Mouse (Mus musculus) CD4-positive, CD25-positive, alpha-beta regulatory T cell, adult 4 months (primary cell): ENCODE measurements around the gene Spa17. TPM values are rescaled to one million over a fixed set of nuclear protein-coding genes. Genes with fewer than 3 reads are reported as not detected.

Experiments
- ATAC-seq: one replicate; pipeline ENCODE4 v1.8.0; 2017
- polyA plus RNA-seq, 2 experiments: library from polyadenylated mRNA; unstranded; fragments of 100-300 nt; shearing (Covaris generic); gene quantifications; one replicate each; pipeline ENCODE4 v1.2.1; 2017

Gene Spa17
- polyA plus RNA-seq, 2 experiments from 2014 or later, result 0.97 TPM; not detected in 1

DNA sequence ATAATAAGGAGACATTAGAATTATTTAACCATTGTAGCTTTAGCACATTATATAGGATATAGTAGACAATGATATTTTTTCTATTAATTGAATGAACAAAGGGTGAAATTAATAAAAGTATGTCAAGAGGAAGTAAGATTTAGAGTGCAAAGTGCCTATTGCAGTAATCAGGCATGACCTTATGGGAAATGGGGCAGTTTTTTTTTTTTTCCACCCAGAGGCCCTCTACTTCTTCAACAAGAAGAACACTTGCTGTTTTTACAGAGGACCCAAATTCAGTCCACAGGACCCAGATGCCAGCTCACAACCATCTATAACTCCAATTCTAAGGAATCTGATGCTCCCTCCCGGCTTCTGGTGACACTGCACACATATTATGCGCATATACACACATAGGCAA is 52.9 kb downstream of the Spa17 start:
- no peak for ATAC-seq

DNA sequence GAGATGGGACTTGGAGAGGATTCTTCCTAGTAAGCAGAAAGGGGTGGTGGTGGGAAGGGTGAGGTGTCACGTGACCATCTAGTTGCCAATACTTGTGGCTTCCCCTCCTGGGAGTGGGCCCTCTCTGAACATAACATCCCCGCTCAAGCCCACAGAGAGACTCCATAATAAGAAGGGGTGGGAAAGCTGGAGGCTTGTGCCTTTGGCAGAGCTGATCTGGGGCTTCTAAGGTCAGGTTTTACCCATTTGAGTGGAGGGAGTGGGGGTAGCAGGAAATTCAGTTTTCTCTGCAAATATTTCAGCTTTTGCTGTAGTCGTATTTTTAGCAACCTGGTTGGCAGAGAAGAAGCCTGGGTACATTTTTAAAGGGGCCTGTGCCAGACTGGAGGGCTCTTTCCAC is 57.2 kb downstream of the Spa17 start:
- no peak for ATAC-seq

DNA sequence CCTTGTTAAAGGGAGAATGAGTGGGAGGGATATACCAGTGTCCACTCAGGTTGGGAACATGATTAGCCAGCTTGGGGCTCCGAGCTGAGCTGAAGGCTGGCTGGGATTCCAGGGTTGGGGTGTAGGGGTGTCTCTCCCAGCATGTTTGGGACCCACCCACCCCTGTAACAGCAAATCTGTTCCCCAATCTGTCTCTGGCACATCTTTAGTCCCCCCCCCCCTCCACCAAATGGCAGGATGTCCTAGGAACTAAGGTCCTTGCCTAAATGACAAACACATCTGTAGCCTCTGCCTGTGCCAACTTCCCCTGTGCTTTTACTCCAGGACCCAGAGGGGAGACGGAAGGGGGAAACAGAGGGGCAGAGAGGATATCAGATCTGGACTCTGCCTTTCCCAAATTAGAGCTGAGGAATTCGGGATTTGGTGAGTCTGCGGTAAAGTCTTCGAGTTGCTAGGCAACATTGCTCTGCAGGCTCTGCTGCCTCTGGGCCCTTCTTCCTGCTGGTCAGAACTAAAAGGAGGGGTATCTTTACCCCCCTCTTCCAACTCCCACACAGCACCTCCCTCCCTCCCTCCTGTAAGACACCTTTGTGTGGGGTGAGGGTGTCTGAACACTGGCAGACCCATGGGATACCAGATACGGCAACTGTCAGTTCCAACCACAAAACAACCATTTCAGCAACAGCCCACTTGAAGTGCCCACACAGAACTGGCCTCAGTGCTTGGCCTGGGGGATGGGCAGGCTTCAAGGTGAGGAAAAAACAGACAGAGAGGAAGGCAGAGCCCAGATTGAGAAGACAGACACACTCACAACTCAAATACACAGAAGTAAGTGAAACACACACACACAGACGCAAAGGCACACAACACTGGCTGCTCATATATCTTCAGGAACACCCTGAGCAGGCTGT is 58.4 kb downstream of the Spa17 start, which contains the start of gene Siae:
TSS of gene Siae (plus strand) at position 861 of the 911 bp plus-strand sequence.
- ATAC-seq, result no peak

DNA sequence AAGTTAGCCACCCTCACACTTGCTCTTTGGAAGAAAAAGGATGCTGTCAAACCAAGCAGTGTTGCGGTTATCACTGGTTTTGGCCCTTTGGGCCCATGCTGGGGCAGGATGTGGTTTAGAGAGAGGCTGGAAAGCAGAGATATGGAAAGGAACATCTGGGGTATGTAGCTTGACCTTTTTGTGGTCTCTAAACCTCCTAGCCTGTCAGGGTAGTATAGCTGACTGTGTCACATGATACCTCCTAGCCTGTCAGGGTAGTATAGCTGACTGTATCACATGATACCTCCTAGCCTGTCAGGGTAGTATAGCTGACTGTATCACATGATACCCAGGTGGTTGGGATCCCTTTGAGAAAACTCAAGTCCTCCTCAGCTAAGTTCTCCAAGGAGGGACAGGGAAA is 59.2 kb downstream of the Spa17 start:
- peak; percentile 50 for ATAC-seq

Other genes with a start within 250 kb of the Spa17 start
- not detected for gene Hepacam, start 246.4 kb downstream of the Spa17 start, polyA plus RNA-seq
- not detected for gene Robo4, start 211.8 kb downstream of the Spa17 start, polyA plus RNA-seq
- not detected for gene Robo3, start 180.5 kb downstream of the Spa17 start, polyA plus RNA-seq
- 10 to 100 TPM in 1 of 2 experiments, 1 to 10 TPM in 1; 8.3 to 13.7 TPM for gene Msantd2, start 124.4 kb downstream of the Spa17 start, polyA plus RNA-seq
- not detected for gene Esam, start 85.6 kb downstream of the Spa17 start, polyA plus RNA-seq
- not detected for gene Vsig2, start 74.5 kb downstream of the Spa17 start, polyA plus RNA-seq
- gene Nrgn, start 60.8 kb downstream of the Spa17 start, polyA plus RNA-seq, result under 1 TPM; 0.51 to 0.86 TPM
- gene Siae, start 58.0 kb downstream of the Spa17 start, polyA plus RNA-seq, result 10 to 100 TPM; 17.2 to 17.7 TPM
- gene Tbrg1, start 43.6 kb upstream of the Spa17 start, polyA plus RNA-seq, result 100 to 1,000 TPM; 201 to 217 TPM
- not detected for gene Panx3, start 55.5 kb upstream of the Spa17 start, polyA plus RNA-seq
- gene Olfr160, start 102.5 kb upstream of the Spa17 start, polyA plus RNA-seq, result under 1 TPM in 1 of 2 experiments, not detected in 1; 0.13 TPM
- not detected for gene Olfr874, start 131.4 kb upstream of the Spa17 start, polyA plus RNA-seq
- gene Olfr875, start 158.1 kb upstream of the Spa17 start, polyA plus RNA-seq, result not detected
- not detected for gene Olfr876, start 189.3 kb upstream of the Spa17 start, polyA plus RNA-seq
- gene Olfr877, start 240.5 kb upstream of the Spa17 start, polyA plus RNA-seq, result not detected